19 mouse cellular contexts compared by ENCODE assay signal in genomic region chr10:98940137-98940536, GRCm38 (mm10). TPM values are rescaled to one million over a fixed set of nuclear protein-coding genes. Genes with fewer than 3 reads are reported as not detected.
DNase-seq lines count a peak whose midpoint lies in the region; ATAC-seq and TF ChIP-seq lines count a peak whose summit lies in the region.
"Had no signal": no experiment of that assay in that cellular context is flagged by ENCODE, and none has a peak within 500 bp of the region (broad histone marks: within the 10 kb centered on the region; RNA-seq: fewer than 3 reads in every experiment).

No protein-coding gene starts in this region.

- no peaks in the 10 kb centered on the region for H3K27me3 ChIP-seq in intestine, postnatal 0 days (replicated peaks; ENCODE audit: control insufficient read depth, insufficient read depth, low read length)
- H3K27me3 ChIP-seq in intestine, embryonic 16.5 days (replicated peaks; ENCODE audit: control insufficient read depth, insufficient read depth, low read length) = no peaks in the 10 kb centered on the region
- no peaks in the 10 kb centered on the region for H3K27me3 ChIP-seq in stomach, postnatal 0 days (ENCODE audit: control insufficient read depth, insufficient read depth, low read length)
- H3K27me3 ChIP-seq: CH12.LX, Patski had no signal

- WGBS in intestine, postnatal 0 days = 49% methylated on average over 4 of the region's 4 CpGs
- WGBS in intestine, embryonic 16.5 days = 77% methylated on average over 4 of the region's 4 CpGs
- 68% methylated on average over 4 of the region's 4 CpGs for WGBS in stomach, postnatal 0 days

- no peak for TF ChIP-seq EP300 in stomach, postnatal 0 days (optimal IDR thresholded peaks at IDR 0.05)

- TF ChIP-seq CTCF in intestine, postnatal 0 days (IDR thresholded peaks at IDR 0.05; ENCODE audit: low read depth) = no peak
- TF ChIP-seq CTCF in stomach, postnatal 0 days (IDR thresholded peaks at IDR 0.05; ENCODE audit: low read depth) = no peak

- H3K27ac ChIP-seq in intestine, postnatal 0 days (ENCODE audit: low read depth, low read length) = no peak overlapping the region
- no peak overlapping the region for H3K27ac ChIP-seq in intestine, embryonic 16.5 days (ENCODE audit: low read length)
- peak overlapping the region; percentile 40; the same call in 1 of the 2 replicates for H3K27ac ChIP-seq in stomach, postnatal 0 days (replicated peaks)

- no peak overlapping the region for H3K9ac ChIP-seq in intestine, postnatal 0 days (ENCODE audit: low read depth, low read length)
- no peak overlapping the region for H3K9ac ChIP-seq in intestine, embryonic 16.5 days (ENCODE audit: low read depth, low read length)
- H3K9ac ChIP-seq in stomach, postnatal 0 days (ENCODE audit: low read length) = no peak overlapping the region

- 0 out of 2 replicates have a peak, but pooled peaks have one; percentile 19 for ATAC-seq in intestine, postnatal 0 days
- ATAC-seq in intestine, embryonic 16.5 days = no peak
- ATAC-seq in stomach, postnatal 0 days (ENCODE audit: low FRiP score, low TSS enrichment) = peak; percentile 90
- ATAC-seq: activated CD4-positive, CD25-positive, alpha-beta regulatory T cell, adult 4 months; CD4-positive, CD25-positive, alpha-beta regulatory T cell, adult 4 months; Patski had no signal

- H3K9me3 ChIP-seq in intestine, postnatal 0 days (ENCODE audit: control insufficient read depth) = no peaks in the 10 kb centered on the region
- no peaks in the 10 kb centered on the region for H3K9me3 ChIP-seq in intestine, embryonic 16.5 days (ENCODE audit: control insufficient read depth, low read length)
- H3K9me3 ChIP-seq in stomach, postnatal 0 days (ENCODE audit: control insufficient read depth, low read length) = no peaks in the 10 kb centered on the region
- H3K9me3 ChIP-seq: G1E had no signal

- H3K4me3 ChIP-seq in intestine, postnatal 0 days (ENCODE audit: low read depth, low read length) = no peak overlapping the region
- H3K4me3 ChIP-seq in intestine, embryonic 16.5 days (ENCODE audit: low read length) = no peak overlapping the region
- no peak overlapping the region for H3K4me3 ChIP-seq in stomach, postnatal 0 days (ENCODE audit: low read depth, low read length)

- H3K4me2 ChIP-seq in intestine, postnatal 0 days (replicated peaks; ENCODE audit: low read depth) = no peak overlapping the region
- H3K4me2 ChIP-seq in intestine, embryonic 16.5 days (ENCODE audit: low read depth, low read length) = no peak overlapping the region
- H3K4me2 ChIP-seq in stomach, postnatal 0 days (replicated peaks; ENCODE audit: low read depth) = no peak overlapping the region

- no peak for DNase-seq in stomach, postnatal 0 days (ENCODE audit: low spot score)
- DNase-seq in lung, postnatal 36 days = no peak
- DNase-seq: adrenal gland, adult 2 months; adrenal gland, adult 8-10 months; adrenal gland, postnatal 10 days; adrenal gland, postnatal 14 days; adrenal gland, postnatal 25 days; adrenal gland, postnatal 36 days; B cell, adult 2 months; cerebellum, adult 11 months; cerebellum, adult 11-12 months; cerebellum, adult 18-20 months had no signal

- no peaks in the 10 kb centered on the region; the same call in 1 of the 2 replicates for H3K4me1 ChIP-seq in intestine, postnatal 0 days (replicated peaks; ENCODE audit: control insufficient read depth, insufficient read depth, low read length)
- no peaks in the 10 kb centered on the region for H3K4me1 ChIP-seq in intestine, embryonic 16.5 days (ENCODE audit: control insufficient read depth, insufficient read depth, low read length)
- H3K4me1 ChIP-seq in stomach, postnatal 0 days (replicated peaks; ENCODE audit: control insufficient read depth, insufficient read depth) = no peaks in the 10 kb centered on the region

- 0 out of 2 replicates have a peak, but pooled peaks cover 10% of the 10 kb centered on the region for H3K36me3 ChIP-seq in intestine, postnatal 0 days (ENCODE audit: control insufficient read depth, insufficient read depth)
- H3K36me3 ChIP-seq in intestine, embryonic 16.5 days (ENCODE audit: control insufficient read depth, insufficient read depth, low read length) = no peaks in the 10 kb centered on the region
- no peaks in the 10 kb centered on the region for H3K36me3 ChIP-seq in stomach, postnatal 0 days (ENCODE audit: control insufficient read depth, insufficient read depth, low read length)

RNA-seq across cellular contexts. Expression of gene Atp2b1, which starts 25.9 kb away (rescaled TPM):
- polyA plus RNA-seq in intestine, postnatal 0 days (2015; fragmentation: Nextera tagmentation; extraction: Ambion mirVana) = 179 and 193 TPM in 2 replicates
- polyA plus RNA-seq in intestine, embryonic 16.5 days (2015; fragmentation: Nextera tagmentation; extraction: Ambion mirVana) = 149 and 151 TPM in 2 replicates
- polyA plus RNA-seq in stomach, postnatal 0 days (2015; fragmentation: Nextera tagmentation; extraction: Ambion mirVana) = 84.4 and 99.6 TPM in 2 replicates
